Mouse (Mus musculus): ENCODE measurements around the gene Psmd9. TPM values are rescaled to one million over a fixed set of nuclear protein-coding genes. Genes with fewer than 3 reads are reported as not detected.

Psmd9 gene
- 57.2 and 62.8 TPM in 2 replicates for polyA plus RNA-seq (2015; fragmentation: Nextera tagmentation; extraction: Ambion mirVana)

- 71% methylated on average over 5 of the region's 5 CpGs for WGBS
- H3K27me3 ChIP-seq (replicated peaks), result no peaks in the 10 kb centered on the region
- no peak for ATAC-seq (ENCODE audit: extremely low read depth, insufficient number of reproducible peaks, low FRiP score, low TSS enrichment)
Observed at GRCm38 (mm10) chr5:123169284-123169683, at the start of gene Psmd9. TSS of gene Psmd9 (plus strand) at chr5:123169413.

DNA sequence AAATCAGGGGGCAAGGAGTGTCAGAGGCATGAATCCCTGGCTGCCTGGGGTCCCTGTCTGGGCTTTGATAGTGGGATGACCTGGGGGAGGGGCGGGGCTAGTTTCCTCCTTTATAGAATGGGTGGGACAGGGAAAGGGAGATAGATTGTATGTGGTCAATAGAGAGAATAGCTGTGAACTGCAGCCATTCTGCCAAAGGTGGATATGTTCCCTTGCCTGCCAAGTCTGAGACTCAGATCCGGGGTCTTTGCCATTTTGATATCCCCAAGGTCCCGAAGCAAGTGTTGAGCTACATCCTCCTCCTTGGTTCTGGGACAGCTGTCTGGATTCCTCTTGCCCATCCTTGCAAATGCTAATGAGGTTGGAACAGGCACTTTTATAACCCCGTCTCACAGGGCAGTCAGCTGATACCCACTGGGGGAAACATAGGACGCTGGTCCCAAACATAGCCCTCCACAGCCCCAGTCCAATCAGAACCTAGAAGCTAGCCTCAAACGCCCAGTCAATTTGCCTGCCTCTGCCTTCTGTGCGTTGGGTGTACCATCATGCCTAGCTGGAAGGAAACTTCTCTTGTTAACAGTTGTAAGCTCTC lies 48.5 kb upstream of the Psmd9 start:
- H3K4me2 ChIP-seq, result no peak overlapping the region
- no peak overlapping the region for H3K4me3 ChIP-seq
- 68% methylated on average over 7 of the region's 7 CpGs for WGBS
- H3K4me1 ChIP-seq, result peaks cover 4% of the 10 kb centered on the region
- H3K9ac ChIP-seq, result no peak overlapping the region
- no peak for ATAC-seq (ENCODE audit: extremely low read depth, insufficient number of reproducible peaks, low FRiP score, low TSS enrichment)
- H3K36me3 ChIP-seq, result peaks cover 13% of the 10 kb centered on the region
- no peaks in the 10 kb centered on the region for H3K27me3 ChIP-seq (replicated peaks)
- peaks cover 4% of the 10 kb centered on the region; the same call in 1 of the 2 replicates for H3K9me3 ChIP-seq
- no peak overlapping the region for H3K27ac ChIP-seq (replicated peaks)

More at GRCm38 (mm10) chr5:123169284-123169683, at the start of gene Psmd9:
- no peak within 1 kb of the TSS for H3K27ac ChIP-seq (replicated peaks)
- no peak within 1 kb of the TSS for H3K9ac ChIP-seq
- peaks cover 11% of the 10 kb centered on the region for H3K4me1 ChIP-seq
- no peaks in the 10 kb centered on the region for H3K9me3 ChIP-seq
- no peak within 1 kb of the TSS for H3K4me2 ChIP-seq
- no peak within 1 kb of the TSS for H3K4me3 ChIP-seq
- peaks cover 33% of the 10 kb centered on the region for H3K36me3 ChIP-seq

- Histone ChIP-seq H3K4me2 (no peak overlapping the region), H3K9ac (no peak overlapping the region), H3K4me3 (no peak overlapping the region), H3K27ac (replicated peaks) (no peak overlapping the region), H3K9me3 (peaks cover 4% of the 10 kb centered on the region; the same call in 1 of the 2 replicates), H3K36me3 (peaks cover 20% of the 10 kb centered on the region), H3K27me3 (replicated peaks) (no peaks in the 10 kb centered on the region), H3K4me1 (peaks cover 10% of the 10 kb centered on the region)
- 86% methylated on average over 4 of the region's 4 CpGs for WGBS
- ATAC-seq (ENCODE audit: extremely low read depth, insufficient number of reproducible peaks, low FRiP score, low TSS enrichment), result no peak
Observed at GRCm38 (mm10) chr5:123122181-123122580, 47.0 kb upstream of the Psmd9 start.

DNA sequence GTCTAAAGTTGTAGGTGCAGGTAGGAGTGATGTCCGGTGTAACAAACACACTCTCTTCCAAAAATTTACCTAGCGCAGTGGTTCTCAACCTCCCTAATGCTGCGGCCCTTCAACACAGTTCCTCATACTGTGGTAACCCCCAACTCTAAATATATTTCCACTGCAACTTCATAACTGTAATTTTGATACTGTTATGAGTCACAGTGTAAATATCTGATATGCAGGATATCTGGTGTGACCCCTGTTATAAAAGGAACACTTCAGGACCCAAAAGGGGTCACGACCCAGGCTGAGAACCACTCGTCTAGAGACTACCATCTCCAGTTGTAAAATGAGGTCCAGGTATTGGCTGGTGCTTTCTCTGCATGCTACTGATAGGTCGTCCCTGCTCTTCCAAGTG lies 44.1 kb upstream of the Psmd9 start:
- H3K27ac ChIP-seq (replicated peaks), result no peak overlapping the region
- peaks cover 27% of the 10 kb centered on the region for H3K36me3 ChIP-seq
- H3K4me3 ChIP-seq, result no peak overlapping the region
- peaks cover 4% of the 10 kb centered on the region; the same call in 1 of the 2 replicates for H3K9me3 ChIP-seq
- peaks cover 22% of the 10 kb centered on the region for H3K4me1 ChIP-seq
- H3K27me3 ChIP-seq (replicated peaks), result no peaks in the 10 kb centered on the region
- ATAC-seq (ENCODE audit: extremely low read depth, insufficient number of reproducible peaks, low FRiP score, low TSS enrichment), result no peak
- H3K4me2 ChIP-seq, result no peak overlapping the region
- WGBS, result 74% methylated on average over 6 of the region's 6 CpGs
- no peak overlapping the region for H3K9ac ChIP-seq

GRCm38 (mm10) chr5:123125638-123126406 lies 43.4 kb upstream of the Psmd9 start:
- Histone ChIP-seq H3K27me3 (replicated peaks) (no peaks in the 10 kb centered on the region), H3K4me2 (no peak overlapping the region), H3K36me3 (peaks cover 31% of the 10 kb centered on the region), H3K9ac (no peak overlapping the region; the same call in 1 of the 2 replicates), H3K27ac (replicated peaks) (0 out of 2 replicates have a peak overlapping the region, but pooled peaks have one; percentile 6), H3K9me3 (peaks cover 4% of the 10 kb centered on the region; the same call in 1 of the 2 replicates), H3K4me3 (no peak overlapping the region), H3K4me1 (peaks cover 22% of the 10 kb centered on the region)
- ATAC-seq (ENCODE audit: extremely low read depth, insufficient number of reproducible peaks, low FRiP score, low TSS enrichment), result no peak
- WGBS, result 65% methylated on average over 18 of the region's 18 CpGs

- H3K9ac ChIP-seq, result no peak overlapping the region
Observed at GRCm38 (mm10) chr5:123127031-123127430, 42.2 kb upstream of the Psmd9 start.

DNA sequence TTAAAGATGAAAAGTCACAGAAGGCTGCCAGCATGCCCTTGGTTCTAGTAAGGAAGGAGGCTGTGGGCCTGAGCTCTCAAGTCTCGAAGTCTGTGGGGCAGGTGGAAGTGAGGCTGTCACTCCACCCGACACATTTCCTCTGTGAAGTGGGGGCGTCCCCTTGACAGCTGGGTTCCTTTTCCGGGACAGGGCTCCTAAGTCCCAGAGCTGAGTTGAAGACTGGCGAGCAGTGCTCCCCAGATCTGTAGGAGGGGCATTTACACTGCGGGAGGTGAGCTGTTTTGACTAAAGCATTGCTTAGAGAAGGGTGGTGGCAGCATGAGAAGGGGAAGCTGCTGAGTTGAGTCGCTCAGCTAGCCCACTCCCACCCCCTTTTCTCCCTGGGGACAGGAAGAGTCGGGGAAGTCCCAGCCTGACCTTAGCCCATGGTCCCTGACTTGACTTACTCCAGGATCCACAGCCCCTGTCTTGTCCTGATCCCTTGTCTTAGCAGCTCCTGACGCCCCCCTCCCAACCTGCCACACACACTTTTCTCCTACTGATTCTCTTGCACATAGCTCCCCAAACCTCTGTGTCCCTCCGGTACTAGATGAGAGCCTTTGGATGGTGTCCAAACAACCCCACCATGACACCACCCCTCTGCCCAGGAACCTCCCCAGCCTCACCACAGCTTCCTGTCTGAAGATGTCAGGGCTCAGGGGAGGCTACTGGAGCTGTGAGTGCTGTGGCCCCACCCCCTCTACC lies 40.6 kb upstream of the Psmd9 start:
- no peak for ATAC-seq (ENCODE audit: extremely low read depth, insufficient number of reproducible peaks, low FRiP score, low TSS enrichment)
- Histone ChIP-seq H3K9ac (peak overlapping the region; percentile 44; the same call in 1 of the 2 replicates), H3K4me3 (no peak overlapping the region), H3K27ac (replicated peaks) (no peak overlapping the region), H3K27me3 (replicated peaks) (no peaks in the 10 kb centered on the region), H3K4me2 (no peak overlapping the region), H3K9me3 (no peaks in the 10 kb centered on the region), H3K4me1 (peaks cover 41% of the 10 kb centered on the region), H3K36me3 (peaks cover 23% of the 10 kb centered on the region)
- WGBS, result 46% methylated on average over 10 of the region's 10 CpGs

More at GRCm38 (mm10) chr5:123127031-123127430, 42.2 kb upstream of the Psmd9 start:
- H3K9me3 ChIP-seq, result peaks cover 4% of the 10 kb centered on the region; the same call in 1 of the 2 replicates
- H3K27ac ChIP-seq (replicated peaks), result no peak overlapping the region
- no peaks in the 10 kb centered on the region for H3K27me3 ChIP-seq (replicated peaks)
- H3K36me3 ChIP-seq, result peaks cover 31% of the 10 kb centered on the region
- WGBS, result 74% methylated on average over 6 of the region's 6 CpGs
- no peak overlapping the region for H3K4me2 ChIP-seq
- no peak for ATAC-seq (ENCODE audit: extremely low read depth, insufficient number of reproducible peaks, low FRiP score, low TSS enrichment)
- H3K4me3 ChIP-seq, result no peak overlapping the region
- peaks cover 26% of the 10 kb centered on the region for H3K4me1 ChIP-seq

- no peaks in the 10 kb centered on the region for H3K9me3 ChIP-seq
- H3K4me1 ChIP-seq, result peaks cover 48% of the 10 kb centered on the region
- H3K9ac ChIP-seq, result peak overlapping the region; percentile 44; the same call in 1 of the 2 replicates
- H3K36me3 ChIP-seq, result peaks cover 26% of the 10 kb centered on the region
- ATAC-seq (ENCODE audit: extremely low read depth, insufficient number of reproducible peaks, low FRiP score, low TSS enrichment), result no peak
- H3K27ac ChIP-seq (replicated peaks), result no peak overlapping the region
- 73% methylated on average over 10 of the region's 10 CpGs for WGBS
- no peak overlapping the region for H3K4me2 ChIP-seq
- H3K4me3 ChIP-seq, result no peak overlapping the region
- H3K27me3 ChIP-seq (replicated peaks), result no peaks in the 10 kb centered on the region
Observed at GRCm38 (mm10) chr5:123129170-123129757, 39.9 kb upstream of the Psmd9 start.

DNA sequence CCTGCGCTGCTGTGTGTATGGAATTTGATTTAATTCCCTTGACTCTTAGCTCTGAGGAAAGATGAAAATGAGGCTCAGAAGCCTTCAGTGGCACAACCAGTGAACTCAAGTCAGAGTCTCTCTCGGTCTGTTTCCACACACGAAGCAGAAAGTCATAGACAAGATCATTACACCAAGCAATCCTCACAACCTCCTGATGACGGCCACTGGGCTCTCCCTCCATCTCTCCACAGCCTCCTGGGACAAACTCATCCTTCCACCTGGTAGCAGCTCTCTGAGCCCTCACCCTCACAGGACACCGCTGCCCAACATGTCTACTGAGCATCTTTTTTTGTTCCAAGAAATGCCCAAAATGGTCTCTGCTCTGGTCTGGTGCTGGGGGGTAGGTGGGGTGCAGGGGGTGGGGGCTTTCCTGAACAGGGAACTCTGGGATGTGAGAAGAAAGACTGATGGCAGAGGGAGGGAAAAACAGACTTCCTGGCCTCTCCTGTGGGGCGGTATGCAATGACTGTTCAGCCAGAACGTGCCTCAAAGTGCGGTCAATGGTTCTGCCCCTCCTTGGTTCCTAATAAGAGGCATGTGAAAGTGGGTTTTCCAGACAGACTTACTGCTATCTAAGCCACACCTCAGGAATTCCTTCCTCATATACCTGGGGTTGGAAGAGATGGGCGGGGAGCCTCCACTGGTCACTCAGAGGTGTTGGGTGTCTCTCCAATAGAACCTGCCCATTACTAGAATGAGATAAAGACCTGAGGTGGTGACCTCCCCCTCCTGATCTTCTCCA lies 39.0 kb upstream of the Psmd9 start:
- H3K27me3 ChIP-seq (replicated peaks), result no peaks in the 10 kb centered on the region
- H3K9me3 ChIP-seq, result no peaks in the 10 kb centered on the region
- no peak overlapping the region for H3K4me2 ChIP-seq
- peaks cover 57% of the 10 kb centered on the region for H3K4me1 ChIP-seq
- 87% methylated on average over 9 of the region's 9 CpGs for WGBS
- peaks cover 26% of the 10 kb centered on the region for H3K36me3 ChIP-seq
- H3K27ac ChIP-seq (replicated peaks), result no peak overlapping the region
- ATAC-seq (ENCODE audit: extremely low read depth, insufficient number of reproducible peaks, low FRiP score, low TSS enrichment), result no peak
- H3K9ac ChIP-seq, result no peak overlapping the region
- H3K4me3 ChIP-seq, result no peak overlapping the region

DNA sequence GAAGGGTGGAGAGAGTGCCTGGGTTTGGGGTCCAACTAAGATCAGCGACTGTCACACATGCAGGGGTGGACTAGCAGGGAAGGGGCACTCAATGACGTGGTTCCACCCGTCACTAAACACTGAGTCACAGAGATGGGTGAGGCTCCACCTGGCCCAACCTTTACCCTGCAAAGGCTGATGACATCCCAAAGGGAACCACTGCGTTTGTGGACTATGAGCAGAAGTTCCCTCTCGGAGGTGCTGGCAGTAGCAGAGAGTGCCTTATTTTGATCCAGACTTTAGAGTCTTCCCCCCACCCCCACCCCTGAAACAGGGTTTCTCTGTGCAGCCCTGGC lies 38.4 kb upstream of the Psmd9 start:
- Histone ChIP-seq H3K4me1 (peaks cover 58% of the 10 kb centered on the region), H3K4me3 (no peak overlapping the region), H3K36me3 (peaks cover 26% of the 10 kb centered on the region), H3K27me3 (replicated peaks) (no peaks in the 10 kb centered on the region), H3K9me3 (no peaks in the 10 kb centered on the region), H3K4me2 (no peak overlapping the region), H3K9ac (no peak overlapping the region), H3K27ac (replicated peaks) (no peak overlapping the region)
- ATAC-seq (ENCODE audit: extremely low read depth, insufficient number of reproducible peaks, low FRiP score, low TSS enrichment), result no peak
- 85% methylated on average over 5 of the region's 5 CpGs for WGBS

Data from heart, embryonic 13.5 days (tissue).